Mouse (Mus musculus) urinary bladder, postnatal 14 days (tissue): ENCODE measurements around the gene Ak5.
"Not testable (repeated sequence)": the region's sequence is repeated elsewhere in the genome, so short reads cannot be mapped to it uniquely, and the experiment has no call there.

Experiments
- DNase-seq: peaks from one replicate; pipeline ENCODE4 v3.0.0; 2021; ENCODE audit warnings: low spot score

Gene Ak5

GRCm38 (mm10) chr3:152625061-152625820, 42.9 kb downstream of the Ak5 start:
- no peak for DNase-seq

GRCm38 (mm10) chr3:152620534-152620933, 47.6 kb downstream of the Ak5 start:
- DNase-seq, result no peak

GRCm38 (mm10) chr3:152620058-152620457, 48.1 kb downstream of the Ak5 start:
- DNase-seq, result no peak

GRCm38 (mm10) chr3:152609076-152609475, 59.1 kb downstream of the Ak5 start:
- no peak for DNase-seq

- DNase-seq, result no peak
Observed at GRCm38 (mm10) chr3:152605849-152606248, 62.3 kb downstream of the Ak5 start.

GRCm38 (mm10) chr3:152599679-152600078, 68.5 kb downstream of the Ak5 start:
- DNase-seq, result no peak

- no peak for DNase-seq
Observed at GRCm38 (mm10) chr3:152596406-152597050, 71.6 kb downstream of the Ak5 start.

- no peak for DNase-seq
Observed at GRCm38 (mm10) chr3:152592767-152593425, 75.3 kb downstream of the Ak5 start.

- no peak for DNase-seq
Observed at GRCm38 (mm10) chr3:152590491-152590890, 77.7 kb downstream of the Ak5 start.

- not testable (repeated sequence) for DNase-seq
Observed at GRCm38 (mm10) chr3:152589101-152589500, 79.1 kb downstream of the Ak5 start.

GRCm38 (mm10) chr3:152587007-152587406, 81.2 kb downstream of the Ak5 start:
- DNase-seq, result no peak

GRCm38 (mm10) chr3:152586191-152586590, 82.0 kb downstream of the Ak5 start:
- DNase-seq, result no peak

GRCm38 (mm10) chr3:152585581-152585980, 82.6 kb downstream of the Ak5 start:
- DNase-seq, result no peak

- DNase-seq, result no peak
Observed at GRCm38 (mm10) chr3:152583033-152583432, 85.1 kb downstream of the Ak5 start.

- peak; percentile 24 for DNase-seq
Observed at GRCm38 (mm10) chr3:152581853-152582252, 86.3 kb downstream of the Ak5 start.

GRCm38 (mm10) chr3:152579984-152580591, 88.1 kb downstream of the Ak5 start:
- no peak for DNase-seq

- no peak for DNase-seq
Observed at GRCm38 (mm10) chr3:152578282-152579228, 89.6 kb downstream of the Ak5 start.

GRCm38 (mm10) chr3:152577763-152578162, 90.4 kb downstream of the Ak5 start:
- no peak for DNase-seq

- no peak for DNase-seq
Observed at GRCm38 (mm10) chr3:152577273-152577672, 90.9 kb downstream of the Ak5 start.

- DNase-seq, result no peak
Observed at GRCm38 (mm10) chr3:152569242-152569605, 98.9 kb downstream of the Ak5 start.

GRCm38 (mm10) chr3:152568455-152569241, 99.5 kb downstream of the Ak5 start:
- DNase-seq, result no peak
